Mouse (Mus musculus): ENCODE measurements around the gene Dip2a.

Gene Dip2a

GRCm38 (mm10) chr10:76246601-76247000 lies 98.5 kb downstream of the Dip2a start:
- Histone ChIP-seq H3K27me3 (ENCODE audit: control insufficient read depth, insufficient read depth, low read length, poor library complexity, severe bottlenecking) (no peaks in the 10 kb centered on the region), H3K36me3 (ENCODE audit: control insufficient read depth, insufficient read depth, low read length, poor library complexity, severe bottlenecking) (no peaks in the 10 kb centered on the region)
- no peak for DNase-seq (ENCODE audit: low read depth, low spot score)

- no peak for DNase-seq (ENCODE audit: low read depth, low spot score)
- no peaks in the 10 kb centered on the region for H3K36me3 ChIP-seq (ENCODE audit: control insufficient read depth, insufficient read depth, low read length, poor library complexity, severe bottlenecking)
- H3K27me3 ChIP-seq (ENCODE audit: control insufficient read depth, insufficient read depth, low read length, poor library complexity, severe bottlenecking): no peaks in the 10 kb centered on the region
Observed at GRCm38 (mm10) chr10:76245106-76245505, 100.0 kb downstream of the Dip2a start.

- Histone ChIP-seq H3K27me3 (ENCODE audit: control insufficient read depth, insufficient read depth, low read length, poor library complexity, severe bottlenecking) (no peaks in the 10 kb centered on the region), H3K36me3 (ENCODE audit: control insufficient read depth, insufficient read depth, low read length, poor library complexity, severe bottlenecking) (no peaks in the 10 kb centered on the region)
- DNase-seq (ENCODE audit: low read depth, low spot score): no peak
Observed at GRCm38 (mm10) chr10:76239401-76239800, 105.7 kb downstream of the Dip2a start.

DNA sequence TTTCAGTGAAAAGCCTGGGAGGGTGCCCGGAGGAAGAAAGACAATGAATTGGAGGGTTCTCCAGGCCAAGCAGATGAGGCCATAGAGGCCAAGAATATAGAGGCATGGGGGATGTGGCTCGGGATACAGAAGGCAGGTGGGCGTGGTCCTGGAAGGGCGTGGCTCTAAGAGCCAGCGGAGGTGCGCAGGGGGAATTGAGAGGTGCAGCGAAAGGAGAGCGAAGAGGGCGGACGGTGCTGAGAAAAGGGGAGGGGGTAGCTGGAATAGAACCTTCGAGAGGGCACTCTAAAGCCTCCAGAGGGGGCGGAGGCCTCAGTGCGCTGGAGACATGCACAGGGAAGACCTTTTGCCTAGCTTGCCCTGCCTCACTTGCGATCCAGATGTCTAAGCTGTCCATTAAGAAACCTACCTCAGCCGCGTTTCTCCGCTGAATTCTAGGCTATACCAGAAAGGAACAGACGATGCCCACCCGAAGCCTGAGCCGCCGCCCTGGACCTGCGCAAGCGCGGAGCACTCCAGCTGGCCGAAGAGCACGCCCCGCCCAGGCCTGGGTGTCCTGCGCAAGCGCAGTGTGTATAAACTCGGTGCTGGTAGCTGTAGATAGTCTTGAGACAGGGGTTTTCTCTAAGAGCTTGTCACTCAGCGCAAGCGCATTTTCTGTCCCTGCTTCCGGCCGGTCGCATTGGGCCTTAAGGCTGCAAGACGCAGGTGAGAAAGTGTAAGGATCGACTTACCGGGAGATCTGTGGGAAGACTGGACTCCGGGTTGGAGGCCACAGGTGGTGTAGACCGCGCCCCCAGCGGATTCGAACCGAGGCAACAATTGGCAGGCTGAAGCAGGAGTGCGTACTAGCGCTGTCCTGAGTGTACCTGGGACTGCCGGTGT lies 107.5 kb downstream of the Dip2a start, which contains the start of gene Prmt2:
Prmt2 (minus strand) TSS at position 525 of the 885 bp plus-strand sequence.
- no peaks in the 10 kb centered on the region for H3K36me3 ChIP-seq (ENCODE audit: control insufficient read depth, insufficient read depth, low read length, poor library complexity, severe bottlenecking)
- peak; percentile 95 for DNase-seq (ENCODE audit: low read depth, low spot score)
- H3K27me3 ChIP-seq (ENCODE audit: control insufficient read depth, insufficient read depth, low read length, poor library complexity, severe bottlenecking): no peaks in the 10 kb centered on the region

- H3K36me3 ChIP-seq (ENCODE audit: control insufficient read depth, insufficient read depth, low read length, poor library complexity, severe bottlenecking): no peaks in the 10 kb centered on the region
- DNase-seq (ENCODE audit: low read depth, low spot score): peak; percentile 10
- H3K27me3 ChIP-seq (ENCODE audit: control insufficient read depth, insufficient read depth, low read length, poor library complexity, severe bottlenecking): no peaks in the 10 kb centered on the region
Observed at GRCm38 (mm10) chr10:76229627-76230026, 115.5 kb downstream of the Dip2a start.

DNA sequence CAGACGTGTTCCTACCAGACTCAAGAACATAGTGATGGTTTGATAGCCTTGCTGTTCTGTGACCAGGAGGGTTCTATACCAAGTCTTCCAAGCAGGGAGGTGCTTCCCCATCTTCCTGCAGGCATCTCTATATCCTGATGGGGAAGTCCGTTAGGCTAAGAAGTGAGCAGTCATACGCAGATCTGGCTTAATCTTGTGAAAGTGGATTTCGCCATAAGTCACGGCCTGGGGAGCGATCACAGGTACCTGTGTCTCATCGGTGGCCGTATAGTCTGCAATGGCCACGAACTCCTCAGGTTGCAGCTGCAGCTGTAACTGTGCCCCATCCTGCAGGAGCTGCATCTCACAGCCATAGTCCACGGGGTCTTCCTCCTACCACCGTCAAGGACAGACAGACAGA lies 119.1 kb downstream of the Dip2a start:
- no peak for DNase-seq (ENCODE audit: low read depth, low spot score)
- Histone ChIP-seq H3K36me3 (ENCODE audit: control insufficient read depth, insufficient read depth, low read length, poor library complexity, severe bottlenecking) (no peaks in the 10 kb centered on the region), H3K27me3 (ENCODE audit: control insufficient read depth, insufficient read depth, low read length, poor library complexity, severe bottlenecking) (no peaks in the 10 kb centered on the region)

GRCm38 (mm10) chr10:76218240-76218639 lies 126.9 kb downstream of the Dip2a start:
- Histone ChIP-seq H3K36me3 (ENCODE audit: control insufficient read depth, insufficient read depth, low read length, poor library complexity, severe bottlenecking) (no peaks in the 10 kb centered on the region; the same call in none of the 2 replicates), H3K27me3 (ENCODE audit: control insufficient read depth, insufficient read depth, low read length, poor library complexity, severe bottlenecking) (no peaks in the 10 kb centered on the region)
- DNase-seq (ENCODE audit: low read depth, low spot score): no peak

DNA sequence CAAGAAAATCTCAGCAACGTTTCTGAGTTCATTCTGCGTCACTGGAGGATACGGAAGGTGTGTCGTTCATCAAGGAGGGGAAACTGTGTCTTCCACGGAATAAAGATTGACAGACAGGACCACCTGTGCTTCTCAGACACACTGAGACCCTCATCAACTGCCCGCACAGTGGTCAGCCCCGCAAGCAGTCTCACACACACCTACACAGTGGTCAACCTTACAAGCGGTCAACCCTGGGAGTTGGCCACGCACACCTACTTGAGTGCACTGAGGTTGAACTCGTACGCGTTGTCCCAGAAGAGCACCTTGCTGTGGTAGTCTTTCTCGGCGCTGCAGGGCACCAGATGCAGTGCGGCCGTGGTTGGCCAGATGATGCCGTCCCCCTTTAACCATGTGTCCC lies 128.0 kb downstream of the Dip2a start:
- no peak for DNase-seq (ENCODE audit: low read depth, low spot score)
- Histone ChIP-seq H3K36me3 (ENCODE audit: control insufficient read depth, insufficient read depth, low read length, poor library complexity, severe bottlenecking) (no peaks in the 10 kb centered on the region; the same call in none of the 2 replicates), H3K27me3 (ENCODE audit: control insufficient read depth, insufficient read depth, low read length, poor library complexity, severe bottlenecking) (no peaks in the 10 kb centered on the region)

DNA sequence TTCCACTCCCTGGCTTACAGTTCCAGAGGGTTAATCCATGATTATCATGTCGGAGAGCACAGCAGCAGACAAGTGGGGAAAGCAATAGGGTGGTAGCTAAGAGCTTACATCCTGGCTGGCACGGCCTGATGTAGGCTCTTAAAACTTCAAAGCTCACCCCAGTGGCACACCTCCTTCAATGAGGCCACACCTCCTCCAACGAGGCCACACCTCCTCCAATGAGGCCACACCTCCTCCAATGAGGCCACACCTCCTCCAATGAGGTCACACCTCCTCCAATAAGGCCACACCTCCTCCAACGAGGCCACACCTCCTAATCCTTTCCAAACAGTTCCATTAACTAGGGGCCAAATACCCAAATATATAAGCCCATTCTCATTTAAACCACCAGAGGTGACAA lies 130.9 kb downstream of the Dip2a start:
- no peak for DNase-seq (ENCODE audit: low read depth, low spot score)
- no peaks in the 10 kb centered on the region for H3K27me3 ChIP-seq (ENCODE audit: control insufficient read depth, insufficient read depth, low read length, poor library complexity, severe bottlenecking)
- H3K36me3 ChIP-seq (ENCODE audit: control insufficient read depth, insufficient read depth, low read length, poor library complexity, severe bottlenecking): no peaks in the 10 kb centered on the region; the same call in none of the 2 replicates

GRCm38 (mm10) chr10:76212121-76212520 lies 133.0 kb downstream of the Dip2a start:
- Histone ChIP-seq H3K27me3 (ENCODE audit: control insufficient read depth, insufficient read depth, low read length, poor library complexity, severe bottlenecking) (no peaks in the 10 kb centered on the region), H3K36me3 (ENCODE audit: control insufficient read depth, insufficient read depth, low read length, poor library complexity, severe bottlenecking) (no peaks in the 10 kb centered on the region; the same call in 1 of the 2 replicates)
- DNase-seq (ENCODE audit: low read depth, low spot score): no peak

DNA sequence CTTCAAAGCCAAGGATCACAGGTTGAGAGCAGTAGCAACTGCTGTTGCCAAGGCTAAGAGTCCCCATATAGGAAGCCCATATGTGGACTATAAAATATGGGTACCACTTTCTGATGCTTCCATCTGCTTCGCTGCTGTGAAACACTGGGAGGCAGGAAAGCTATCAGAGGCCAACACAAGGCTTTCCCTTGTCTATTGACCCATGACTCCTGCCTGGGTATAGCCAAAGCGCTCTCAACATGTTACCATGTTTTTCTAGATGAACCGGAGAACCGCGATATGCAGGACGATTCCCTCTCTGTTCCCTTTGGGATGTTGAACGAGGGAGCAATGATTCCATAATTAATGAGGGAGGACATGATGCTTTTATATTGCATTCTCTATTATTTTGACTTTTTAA lies 134.3 kb downstream of the Dip2a start:
- no peaks in the 10 kb centered on the region for H3K27me3 ChIP-seq (ENCODE audit: control insufficient read depth, insufficient read depth, low read length, poor library complexity, severe bottlenecking)
- H3K36me3 ChIP-seq (ENCODE audit: control insufficient read depth, insufficient read depth, low read length, poor library complexity, severe bottlenecking): no peaks in the 10 kb centered on the region; the same call in 1 of the 2 replicates
- DNase-seq (ENCODE audit: low read depth, low spot score): no peak
